Comparison of ENCODE assay signal across 25 mouse cellular contexts in the genomic region with DNA sequence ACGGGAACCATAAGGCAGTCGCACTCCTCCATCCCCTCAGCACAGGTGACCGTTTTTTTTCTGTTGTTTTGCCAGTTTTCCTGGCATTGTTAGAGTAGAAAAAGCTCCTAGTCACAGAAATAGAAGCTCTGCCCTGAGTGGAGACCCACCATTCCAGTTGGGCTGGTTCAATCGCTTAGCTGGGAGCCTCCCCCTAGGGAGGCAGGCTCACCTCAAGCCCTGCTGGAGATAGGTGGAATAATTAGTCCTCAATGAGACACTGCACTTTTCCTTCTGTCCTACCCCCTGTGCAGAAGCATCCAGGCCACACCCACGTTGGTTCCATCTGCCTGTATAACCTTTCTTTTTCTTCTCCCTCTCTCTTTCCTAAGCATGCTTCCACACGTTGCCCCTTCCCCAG. TPM values are rescaled to one million over a fixed set of nuclear protein-coding genes. Genes with fewer than 3 reads are reported as not detected.
A peak's percentile ranks its signal among the peaks of the same experiment; 100 is the strongest.
DNase-seq lines count a peak whose midpoint lies in the region; ATAC-seq lines count a peak whose summit lies in the region.
"Had no signal": no experiment of that assay in that cellular context is flagged by ENCODE, and none has a peak within 500 bp of the region (broad histone marks: within the 10 kb centered on the region; RNA-seq: fewer than 3 reads in every experiment).

No protein-coding gene starts in this region.

- H3K36me3 ChIP-seq in lung, embryonic 16.5 days (ENCODE audit: control insufficient read depth, insufficient read depth, low read length), result no peaks in the 10 kb centered on the region
- H3K36me3 ChIP-seq in embryonic facial prominence, embryonic 14.5 days (ENCODE audit: control insufficient read depth, insufficient read depth, low read length), result no peaks in the 10 kb centered on the region
- no peaks in the 10 kb centered on the region for H3K36me3 ChIP-seq in stomach, embryonic 15.5 days
- H3K36me3 ChIP-seq: heart, embryonic 13.5 days; hindbrain, embryonic 12.5 days; limb, embryonic 13.5 days; neural tube, embryonic 15.5 days had no signal

- peak overlapping the region; percentile 17; the same call in 1 of the 2 replicates for H3K4me2 ChIP-seq in lung, embryonic 16.5 days (ENCODE audit: low read depth, low read length)
- H3K4me2 ChIP-seq in embryonic facial prominence, embryonic 14.5 days (ENCODE audit: low read depth, low read length), result no peak overlapping the region
- no peak overlapping the region for H3K4me2 ChIP-seq in stomach, embryonic 15.5 days
- H3K4me2 ChIP-seq: heart, embryonic 13.5 days; hindbrain, embryonic 12.5 days; limb, embryonic 13.5 days; neural tube, embryonic 15.5 days had no signal

- H3K27ac ChIP-seq in lung, embryonic 16.5 days (ENCODE audit: low read length), result peak overlapping the region; percentile 97; the same call in 1 of the 2 replicates
- peak overlapping the region; percentile 19; the same call in 1 of the 2 replicates for H3K27ac ChIP-seq in embryonic facial prominence, embryonic 14.5 days (replicated peaks; ENCODE audit: low read depth, low read length)
- peak overlapping the region; percentile 5; the same call in 1 of the 2 replicates for H3K27ac ChIP-seq in stomach, embryonic 15.5 days
- H3K27ac ChIP-seq: heart, embryonic 13.5 days; hindbrain, embryonic 12.5 days; limb, embryonic 13.5 days; neural tube, embryonic 15.5 days had no signal

- no peaks in the 10 kb centered on the region for H3K9me3 ChIP-seq in lung, embryonic 16.5 days (ENCODE audit: control insufficient read depth, low read length)
- no peaks in the 10 kb centered on the region for H3K9me3 ChIP-seq in embryonic facial prominence, embryonic 14.5 days (ENCODE audit: control insufficient read depth, low read length)
- H3K9me3 ChIP-seq in stomach, embryonic 15.5 days, result no peaks in the 10 kb centered on the region
- H3K9me3 ChIP-seq: heart, embryonic 13.5 days; hindbrain, embryonic 12.5 days; limb, embryonic 13.5 days; neural tube, embryonic 15.5 days had no signal

- H3K4me3 ChIP-seq in lung, embryonic 16.5 days (ENCODE audit: low read length), result no peak overlapping the region
- no peak overlapping the region for H3K4me3 ChIP-seq in embryonic facial prominence, embryonic 14.5 days (ENCODE audit: low read depth, low read length)
- no peak overlapping the region for H3K4me3 ChIP-seq in stomach, embryonic 15.5 days (replicated peaks)
- H3K4me3 ChIP-seq: heart, embryonic 13.5 days; hindbrain, embryonic 12.5 days; limb, embryonic 13.5 days; neural tube, embryonic 15.5 days had no signal

- no peak overlapping the region for H3K9ac ChIP-seq in lung, embryonic 16.5 days (ENCODE audit: low read length)
- no peak overlapping the region for H3K9ac ChIP-seq in embryonic facial prominence, embryonic 14.5 days (ENCODE audit: low read depth, low read length)
- no peak overlapping the region for H3K9ac ChIP-seq in stomach, embryonic 15.5 days
- H3K9ac ChIP-seq: heart, embryonic 13.5 days; hindbrain, embryonic 12.5 days; limb, embryonic 13.5 days; neural tube, embryonic 15.5 days had no signal

- no peaks in the 10 kb centered on the region for H3K27me3 ChIP-seq in lung, embryonic 16.5 days (ENCODE audit: control insufficient read depth, insufficient read depth, low read depth, low read length)
- H3K27me3 ChIP-seq in embryonic facial prominence, embryonic 14.5 days (replicated peaks; ENCODE audit: control insufficient read depth, insufficient read depth, low read length), result no peaks in the 10 kb centered on the region
- no peaks in the 10 kb centered on the region for H3K27me3 ChIP-seq in stomach, embryonic 15.5 days (replicated peaks)
- H3K27me3 ChIP-seq: heart, embryonic 13.5 days; hindbrain, embryonic 12.5 days; limb, embryonic 13.5 days; neural tube, embryonic 15.5 days had no signal

- H3K4me1 ChIP-seq in lung, embryonic 16.5 days (replicated peaks; ENCODE audit: control insufficient read depth, insufficient read depth, low read length), result peaks cover 13% of the 10 kb centered on the region
- peaks cover 13% of the 10 kb centered on the region for H3K4me1 ChIP-seq in embryonic facial prominence, embryonic 14.5 days (ENCODE audit: control insufficient read depth, insufficient read depth, low read length)
- H3K4me1 ChIP-seq in stomach, embryonic 15.5 days, result peaks cover 18% of the 10 kb centered on the region

- DNase-seq in embryo, embryonic 10 days (ENCODE audit: low spot score), result peak; percentile 30
- no peak for DNase-seq in embryo, embryonic 11 days
- no peak for DNase-seq in lung, postnatal 25 days (ENCODE audit: low spot score)
- peak; percentile 91 for DNase-seq in embryonic facial prominence, embryonic 14.5 days (ENCODE audit: low spot score)
- DNase-seq in adrenal gland, adult 18-20 months (ENCODE audit: low spot score in 2 of 2), result no peak
- no peak for DNase-seq in spleen, postnatal 14 days (ENCODE audit: low spot score in 2 of 2)
- DNase-seq: adrenal gland, adult 8-10 months; cerebellum, adult 11-12 months; kidney, adult 18-20 months; right cerebral cortex, adult 18-20 months; spleen, adult 18-20 months had no signal

- ATAC-seq in lung, embryonic 16.5 days (ENCODE audit: low read depth), result peak; percentile 42; the same call in 1 of the 2 replicates
- ATAC-seq in embryonic facial prominence, embryonic 14.5 days (ENCODE audit: low read depth), result peak; percentile 90
- peak; percentile 36 for ATAC-seq in stomach, embryonic 15.5 days (ENCODE audit: insufficient read depth, low FRiP score, low read depth)
- ATAC-seq: forebrain, embryonic 16.5 days had no signal

- 33% methylated on average over 6 of the region's 6 CpGs for WGBS in lung, embryonic 16.5 days
- 32% methylated on average over 6 of the region's 6 CpGs for WGBS in embryonic facial prominence, embryonic 14.5 days
- 47% methylated on average over 6 of the region's 6 CpGs for WGBS in stomach, embryonic 15.5 days

RNA-seq across cellular contexts. Expression of a gene that starts 23.8 kb away (rescaled TPM):
- not detected in 2 replicates for polyA plus RNA-seq in lung, embryonic 16.5 days (2015; fragmentation: Nextera tagmentation; extraction: Ambion mirVana)
- not detected in 2 replicates for polyA plus RNA-seq in embryonic facial prominence, embryonic 14.5 days (2014; fragmentation: Nextera tagmentation; extraction: Ambion mirVana)
- not detected in 2 replicates for polyA plus RNA-seq in stomach, embryonic 15.5 days (2015; fragmentation: Nextera tagmentation; extraction: Ambion mirVana)
- total RNA-seq in adrenal gland, adult 18-20 months (2021), result not detected
- total RNA-seq: adrenal gland, adult 8-10 months; gastrocnemius, adult 18-20 months; granulocyte monocyte progenitor cell, adult 5-6 weeks; layer of hippocampus, adult 18-20 months; left cerebral cortex, adult 18-20 months; monocyte, adult 5-6 weeks had no signal
- polyA plus RNA-seq: brain, embryonic 14.5 days; forebrain, embryonic 16.5 days; heart, embryonic 13.5 days; hindbrain, embryonic 12.5 days; limb, embryonic 13.5 days; liver, embryonic 16.5 days; neural tube, embryonic 15.5 days had no signal

RNA-seq across cellular contexts. Expression of a gene that starts 23.9 kb away (rescaled TPM):
- polyA plus RNA-seq in lung, embryonic 16.5 days (2015; fragmentation: Nextera tagmentation; extraction: Ambion mirVana), result 0.49 and 0.63 TPM in 2 replicates
- not detected in 2 replicates for polyA plus RNA-seq in embryonic facial prominence, embryonic 14.5 days (2014; fragmentation: Nextera tagmentation; extraction: Ambion mirVana)
- not detected in 2 replicates for polyA plus RNA-seq in stomach, embryonic 15.5 days (2015; fragmentation: Nextera tagmentation; extraction: Ambion mirVana)
- not detected for total RNA-seq in adrenal gland, adult 18-20 months (2021)
- total RNA-seq: adrenal gland, adult 8-10 months; gastrocnemius, adult 18-20 months; granulocyte monocyte progenitor cell, adult 5-6 weeks; layer of hippocampus, adult 18-20 months; left cerebral cortex, adult 18-20 months; monocyte, adult 5-6 weeks had no signal
- polyA plus RNA-seq: forebrain, embryonic 16.5 days; heart, embryonic 13.5 days; limb, embryonic 13.5 days; liver, embryonic 16.5 days had no signal

Comparison
In these comparisons a context has a peak if more than half of its experiments do, and no peak if none do; other contexts are left out.
1. DNase-seq: peak in embryo, embryonic 10 days (single experiment) and embryonic facial prominence, embryonic 14.5 days (single experiment); none in embryo, embryonic 11 days (single experiment), lung, postnatal 25 days (single experiment), adrenal gland, adult 18-20 months (0 of 2) and spleen, postnatal 14 days (0 of 2).
2. ATAC-seq: peak in every context shown above with its lines; median percentile 90 in embryonic facial prominence, embryonic 14.5 days; 42 in lung, embryonic 16.5 days; 36 in stomach, embryonic 15.5 days.
3. H3K27ac ChIP-seq: peak in every context shown above with its lines; median percentile 97 in lung, embryonic 16.5 days; 19 in embryonic facial prominence, embryonic 14.5 days; 5 in stomach, embryonic 15.5 days.